Mouse (Mus musculus): ENCODE measurements around the gene Adamtsl5. TPM values are rescaled to one million over a fixed set of nuclear protein-coding genes. Genes with fewer than 3 reads are reported as not detected.

Gene Adamtsl5
- polyA plus RNA-seq, 1 experiment from 2014 or later, result 0.54 TPM

DNA sequence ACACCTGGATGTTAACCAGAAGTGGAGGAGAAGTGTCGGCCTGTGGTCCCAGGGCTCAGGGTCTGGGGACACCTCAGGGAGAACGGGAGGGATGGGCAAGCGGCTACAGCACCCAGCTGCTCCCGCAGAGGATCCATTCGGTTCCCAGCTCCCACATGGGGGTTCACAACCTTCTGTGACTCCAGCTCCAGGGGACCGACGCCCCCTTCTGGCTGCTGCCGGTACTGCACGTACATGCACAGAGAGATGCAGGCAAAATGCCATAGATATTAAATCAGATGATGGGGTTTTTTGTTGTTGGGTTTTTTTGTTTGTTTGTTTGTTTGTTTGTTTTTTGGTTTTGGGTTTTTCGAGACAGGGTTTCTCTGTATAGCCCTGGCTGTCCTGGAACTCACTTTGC lies 29.5 kb upstream of the Adamtsl5 start:
- H3K36me3 ChIP-seq (ENCODE audit: control insufficient read depth, insufficient read depth, low read length), result peaks cover 14% of the 10 kb centered on the region
- H3K27me3 ChIP-seq (ENCODE audit: control insufficient read depth, insufficient read depth, low read length), result no peaks in the 10 kb centered on the region
- WGBS, result 48% methylated on average over 10 of the region's 10 CpGs
- no peaks in the 10 kb centered on the region for H3K9me3 ChIP-seq (ENCODE audit: control insufficient read depth, low read length)
- ATAC-seq (ENCODE audit: low FRiP score), result no peak
- DNase-seq (ENCODE audit: low spot score), result no peak
- H3K4me1 ChIP-seq (replicated peaks; ENCODE audit: control insufficient read depth, insufficient read depth, low read length), result no peaks in the 10 kb centered on the region
- H3K9ac ChIP-seq (ENCODE audit: low read depth, low read length), result no peak overlapping the region
- H3K4me2 ChIP-seq (replicated peaks; ENCODE audit: low read depth, low read length), result no peak overlapping the region
- H3K27ac ChIP-seq (ENCODE audit: low read depth, low read length), result no peak overlapping the region
- no peak overlapping the region for H3K4me3 ChIP-seq (ENCODE audit: low read depth, low read length)

DNA sequence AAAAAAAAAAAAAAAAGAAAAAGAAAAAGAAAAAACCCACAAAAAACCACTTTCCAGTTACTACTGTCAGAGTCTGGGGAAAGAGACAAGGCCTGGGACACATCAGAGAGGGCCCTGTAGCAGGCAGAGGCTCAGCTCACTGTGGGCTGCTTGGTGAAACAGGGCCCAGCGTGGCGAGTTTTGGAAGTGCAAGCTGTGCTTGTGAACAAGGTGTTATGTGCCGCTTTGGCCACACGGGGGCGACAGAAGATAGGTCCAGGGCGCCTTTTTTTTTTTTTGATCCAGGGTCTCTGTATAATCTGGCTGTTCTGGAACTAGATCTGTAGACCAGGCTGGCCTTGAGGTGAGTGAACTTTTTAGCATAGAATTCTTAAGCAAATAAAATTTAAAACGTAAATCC lies 27.9 kb upstream of the Adamtsl5 start:
- Histone ChIP-seq H3K4me2 (replicated peaks; ENCODE audit: low read depth, low read length) (no peak overlapping the region), H3K4me1 (replicated peaks; ENCODE audit: control insufficient read depth, insufficient read depth, low read length) (no peaks in the 10 kb centered on the region), H3K27ac (ENCODE audit: low read depth, low read length) (no peak overlapping the region), H3K27me3 (ENCODE audit: control insufficient read depth, insufficient read depth, low read length) (no peaks in the 10 kb centered on the region), H3K4me3 (ENCODE audit: low read depth, low read length) (no peak overlapping the region), H3K9me3 (ENCODE audit: control insufficient read depth, low read length) (no peaks in the 10 kb centered on the region), H3K36me3 (ENCODE audit: control insufficient read depth, insufficient read depth, low read length) (peaks cover 4% of the 10 kb centered on the region), H3K9ac (ENCODE audit: low read depth, low read length) (no peak overlapping the region)
- 2% methylated on average over 7 of the region's 7 CpGs for WGBS
- ATAC-seq (ENCODE audit: low FRiP score) (no peak), DNase-seq (ENCODE audit: low spot score) (peak; percentile 97)

DNA sequence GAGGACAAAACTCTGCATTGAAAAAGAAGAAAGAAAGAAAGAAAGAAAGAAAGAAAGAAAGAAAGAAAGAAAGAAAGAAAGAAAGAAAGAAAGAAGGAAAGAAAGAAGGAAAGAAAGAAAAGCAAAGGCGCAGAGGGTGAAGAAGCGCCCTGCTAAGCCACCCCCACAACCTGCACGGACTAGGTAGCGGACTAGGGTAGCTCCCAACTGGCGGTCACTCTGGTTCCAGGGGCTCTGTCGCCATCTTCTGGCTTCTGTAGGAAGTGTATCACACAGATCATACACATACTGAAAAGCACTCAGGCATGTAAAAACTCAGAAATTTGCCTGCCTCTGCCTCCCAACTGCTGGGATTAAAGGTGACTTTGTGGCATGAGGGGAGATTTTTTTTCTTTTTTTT lies 25.9 kb upstream of the Adamtsl5 start:
- no peak for ATAC-seq (ENCODE audit: low FRiP score)

DNA sequence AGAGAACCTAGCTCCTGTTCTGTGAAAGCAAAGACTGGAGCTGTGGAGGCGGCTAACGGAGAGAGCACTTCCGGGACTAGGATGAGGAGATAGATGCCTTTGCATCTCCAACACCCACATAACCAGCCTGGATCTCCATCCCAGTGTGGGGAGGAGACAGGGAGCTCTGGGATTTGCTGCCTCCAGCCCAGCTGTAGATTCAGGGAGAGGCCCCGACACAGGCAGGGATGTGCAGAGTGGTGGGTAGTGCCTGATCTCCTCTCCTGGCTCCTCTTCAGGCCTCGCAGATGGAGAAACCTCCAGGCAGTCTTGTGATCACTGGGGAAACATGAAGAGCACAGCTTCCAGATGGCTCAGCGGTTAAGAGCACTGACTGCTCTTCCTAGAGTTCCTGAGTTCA lies 24.5 kb upstream of the Adamtsl5 start:
- no peak for ATAC-seq (ENCODE audit: low FRiP score)
- Histone ChIP-seq H3K4me1 (replicated peaks; ENCODE audit: control insufficient read depth, insufficient read depth, low read length) (no peaks in the 10 kb centered on the region), H3K27ac (ENCODE audit: low read depth, low read length) (no peak overlapping the region), H3K9me3 (ENCODE audit: control insufficient read depth, low read length) (no peaks in the 10 kb centered on the region), H3K27me3 (ENCODE audit: control insufficient read depth, insufficient read depth, low read length) (no peaks in the 10 kb centered on the region), H3K9ac (ENCODE audit: low read depth, low read length) (no peak overlapping the region), H3K4me2 (replicated peaks; ENCODE audit: low read depth, low read length) (no peak overlapping the region), H3K36me3 (ENCODE audit: control insufficient read depth, insufficient read depth, low read length) (no peaks in the 10 kb centered on the region), H3K4me3 (ENCODE audit: low read depth, low read length) (no peak overlapping the region)
- WGBS, result 85% methylated on average over 6 of the region's 6 CpGs
- DNase-seq (ENCODE audit: low spot score), result no peak

More for the DNA sequence above, 25.9 kb upstream of the Adamtsl5 start:
- Histone ChIP-seq H3K4me2 (replicated peaks; ENCODE audit: low read depth, low read length) (no peak overlapping the region), H3K4me3 (ENCODE audit: low read depth, low read length) (no peak overlapping the region), H3K9ac (ENCODE audit: low read depth, low read length) (no peak overlapping the region), H3K36me3 (ENCODE audit: control insufficient read depth, insufficient read depth, low read length) (no peaks in the 10 kb centered on the region), H3K27me3 (ENCODE audit: control insufficient read depth, insufficient read depth, low read length) (no peaks in the 10 kb centered on the region), H3K27ac (ENCODE audit: low read depth, low read length) (no peak overlapping the region), H3K4me1 (replicated peaks; ENCODE audit: control insufficient read depth, insufficient read depth, low read length) (no peaks in the 10 kb centered on the region), H3K9me3 (ENCODE audit: control insufficient read depth, low read length) (no peaks in the 10 kb centered on the region)
- 20% methylated on average over 6 of the region's 6 CpGs for WGBS
- peak; percentile 74 for DNase-seq (ENCODE audit: low spot score)

DNA sequence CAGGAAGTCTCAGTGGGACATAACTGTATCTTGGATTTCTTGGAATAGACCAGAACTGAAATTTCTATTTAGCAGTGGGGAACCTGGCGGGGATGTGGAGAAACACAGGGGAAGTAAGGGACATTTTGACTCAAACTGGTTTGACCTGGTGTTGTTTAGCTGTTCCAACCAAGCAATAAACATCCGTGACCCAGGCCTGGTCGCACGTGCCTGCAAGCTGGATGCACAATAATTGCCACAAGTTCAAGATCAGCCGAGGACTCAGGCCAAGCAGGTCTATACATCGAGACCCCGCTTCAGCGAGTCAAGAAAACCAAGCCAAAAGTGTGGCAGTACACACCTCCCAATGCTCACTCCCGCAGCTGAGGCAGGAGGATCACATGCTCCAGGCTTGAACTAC lies 23.8 kb upstream of the Adamtsl5 start:
- Histone ChIP-seq H3K4me2 (replicated peaks; ENCODE audit: low read depth, low read length) (no peak overlapping the region), H3K9me3 (ENCODE audit: control insufficient read depth, low read length) (no peaks in the 10 kb centered on the region), H3K27me3 (ENCODE audit: control insufficient read depth, insufficient read depth, low read length) (no peaks in the 10 kb centered on the region), H3K4me1 (replicated peaks; ENCODE audit: control insufficient read depth, insufficient read depth, low read length) (no peaks in the 10 kb centered on the region), H3K27ac (ENCODE audit: low read depth, low read length) (no peak overlapping the region), H3K9ac (ENCODE audit: low read depth, low read length) (no peak overlapping the region), H3K36me3 (ENCODE audit: control insufficient read depth, insufficient read depth, low read length) (no peaks in the 10 kb centered on the region), H3K4me3 (ENCODE audit: low read depth, low read length) (no peak overlapping the region)
- 56% methylated on average over 9 of the region's 9 CpGs for WGBS
- DNase-seq (ENCODE audit: low spot score) (no peak), ATAC-seq (ENCODE audit: low FRiP score) (no peak)

DNA sequence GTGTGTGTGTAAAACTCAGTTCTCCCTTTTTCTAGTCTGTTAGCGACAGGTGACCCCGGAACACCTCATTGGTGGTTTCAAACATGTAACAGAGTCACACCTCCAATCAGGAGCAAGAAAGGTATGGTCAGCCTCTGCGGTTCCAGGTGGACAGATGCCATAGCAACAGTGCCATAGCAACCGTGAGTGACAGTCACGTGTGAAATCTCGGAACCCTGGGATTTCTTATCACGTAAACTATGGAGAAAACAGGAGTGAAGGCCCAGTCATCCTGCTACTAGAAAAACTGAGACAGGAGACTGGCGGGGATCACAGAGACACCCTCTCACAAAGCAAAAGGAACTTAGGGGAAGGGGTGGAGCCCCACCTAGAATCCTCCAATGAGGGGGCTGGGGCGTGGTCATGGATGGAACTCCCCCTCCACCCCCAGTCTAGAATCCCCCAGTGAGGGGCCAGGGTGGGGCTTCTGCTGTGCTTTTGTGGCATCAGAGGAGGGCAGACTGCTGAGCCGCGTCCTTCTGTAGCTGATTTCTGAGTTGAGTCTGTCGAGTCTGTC lies 23.3 kb upstream of the Adamtsl5 start:
- DNase-seq (ENCODE audit: low spot score) (peak; percentile 76), ATAC-seq (ENCODE audit: low FRiP score) (peak; percentile 44; the same call in 1 of the 2 replicates)
- H3K9me3 ChIP-seq (ENCODE audit: control insufficient read depth, low read length), result no peaks in the 10 kb centered on the region
- H3K4me3 ChIP-seq (ENCODE audit: low read depth, low read length), result peak overlapping the region; percentile 10; the same call in 1 of the 2 replicates
- H3K36me3 ChIP-seq (ENCODE audit: control insufficient read depth, insufficient read depth, low read length), result no peaks in the 10 kb centered on the region
- 3% methylated on average over 12 of the region's 12 CpGs for WGBS
- H3K4me1 ChIP-seq (replicated peaks; ENCODE audit: control insufficient read depth, insufficient read depth, low read length), result no peaks in the 10 kb centered on the region
- H3K27ac ChIP-seq (ENCODE audit: low read depth, low read length), result no peak overlapping the region
- no peaks in the 10 kb centered on the region; the same call in 1 of the 2 replicates for H3K27me3 ChIP-seq (ENCODE audit: control insufficient read depth, insufficient read depth, low read length)
- H3K4me2 ChIP-seq (replicated peaks; ENCODE audit: low read depth, low read length), result peak overlapping the region; percentile 11; the same call in 1 of the 2 replicates
- H3K9ac ChIP-seq (ENCODE audit: low read depth, low read length), result no peak overlapping the region

DNA sequence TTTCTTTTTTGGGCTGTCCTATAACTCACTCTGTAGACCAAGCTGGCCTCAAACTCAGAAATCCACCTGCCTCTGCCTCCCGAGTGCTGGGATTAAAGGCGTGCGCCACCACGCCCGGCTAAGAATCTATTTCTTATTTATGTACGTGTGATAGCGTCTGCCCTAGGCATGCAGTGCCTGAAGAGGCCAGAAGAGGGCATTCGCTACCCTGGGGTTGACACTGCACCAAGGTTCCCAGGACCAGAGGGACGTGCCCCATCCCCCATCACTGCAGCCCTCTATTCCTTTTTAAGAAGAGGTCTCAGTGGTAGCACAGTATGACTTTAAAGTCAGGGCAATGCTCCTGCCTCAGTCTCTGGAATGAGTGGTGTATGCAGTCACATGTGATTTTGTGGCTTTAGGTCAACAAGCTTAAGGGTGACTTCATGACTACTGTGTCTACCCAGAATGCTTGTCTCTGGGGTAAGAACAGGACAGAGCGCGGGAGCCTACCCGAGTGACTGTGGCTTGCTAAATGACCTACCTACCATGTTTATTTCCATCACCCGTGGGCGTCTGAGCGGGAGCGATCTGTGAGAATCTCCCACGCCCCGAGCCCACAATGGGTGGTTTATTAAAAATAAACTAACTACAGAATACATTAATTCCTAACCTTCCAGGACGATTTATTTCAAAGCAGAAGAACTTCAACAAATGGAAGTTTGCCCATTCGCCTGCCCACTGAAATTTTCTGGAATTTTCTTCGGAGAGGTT lies 22.0 kb upstream of the Adamtsl5 start:
- H3K4me3 ChIP-seq (ENCODE audit: low read depth, low read length), result no peak overlapping the region
- H3K9me3 ChIP-seq (ENCODE audit: control insufficient read depth, low read length), result no peaks in the 10 kb centered on the region
- ATAC-seq (ENCODE audit: low FRiP score) (no peak), DNase-seq (ENCODE audit: low spot score) (no peak)
- H3K4me2 ChIP-seq (replicated peaks; ENCODE audit: low read depth, low read length), result no peak overlapping the region
- H3K27ac ChIP-seq (ENCODE audit: low read depth, low read length), result no peak overlapping the region
- H3K36me3 ChIP-seq (ENCODE audit: control insufficient read depth, insufficient read depth, low read length), result no peaks in the 10 kb centered on the region
- H3K9ac ChIP-seq (ENCODE audit: low read depth, low read length), result no peak overlapping the region
- H3K27me3 ChIP-seq (ENCODE audit: control insufficient read depth, insufficient read depth, low read length), result no peaks in the 10 kb centered on the region; the same call in 1 of the 2 replicates
- no peaks in the 10 kb centered on the region for H3K4me1 ChIP-seq (replicated peaks; ENCODE audit: control insufficient read depth, insufficient read depth, low read length)
- WGBS, result 83% methylated on average over 21 of the region's 21 CpGs

DNA sequence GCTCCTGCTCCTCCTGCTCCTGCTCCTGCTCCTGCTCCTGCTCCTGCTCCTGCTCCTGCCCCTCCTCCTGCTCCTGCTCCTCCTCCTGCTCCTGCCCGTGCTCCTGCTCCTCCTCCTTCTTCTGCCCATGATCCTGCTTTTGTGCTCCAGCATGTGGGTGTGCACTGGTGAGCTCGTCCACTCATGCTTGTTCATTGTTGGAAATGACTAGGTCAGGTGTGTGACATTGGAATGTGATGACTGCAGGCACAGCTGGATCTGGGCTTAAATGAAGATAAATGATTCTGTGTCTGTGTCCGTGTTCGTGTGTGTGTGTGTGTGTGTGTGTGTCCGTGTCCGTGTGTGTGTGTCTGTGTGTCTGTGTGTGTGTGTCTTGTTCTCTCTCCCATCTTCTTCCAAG lies 20.2 kb upstream of the Adamtsl5 start:
- Histone ChIP-seq H3K27ac (ENCODE audit: low read depth, low read length) (no peak overlapping the region), H3K27me3 (ENCODE audit: control insufficient read depth, insufficient read depth, low read length) (no peaks in the 10 kb centered on the region; the same call in 1 of the 2 replicates), H3K36me3 (ENCODE audit: control insufficient read depth, insufficient read depth, low read length) (no peaks in the 10 kb centered on the region), H3K9me3 (ENCODE audit: control insufficient read depth, low read length) (no peaks in the 10 kb centered on the region), H3K4me2 (replicated peaks; ENCODE audit: low read depth, low read length) (no peak overlapping the region), H3K4me1 (replicated peaks; ENCODE audit: control insufficient read depth, insufficient read depth, low read length) (no peaks in the 10 kb centered on the region), H3K9ac (ENCODE audit: low read depth, low read length) (no peak overlapping the region), H3K4me3 (ENCODE audit: low read depth, low read length) (no peak overlapping the region)
- ATAC-seq (ENCODE audit: low FRiP score), result no peak
- no peak for DNase-seq (ENCODE audit: low spot score)
- WGBS, result 94% methylated on average over 6 of the region's 6 CpGs

DNA sequence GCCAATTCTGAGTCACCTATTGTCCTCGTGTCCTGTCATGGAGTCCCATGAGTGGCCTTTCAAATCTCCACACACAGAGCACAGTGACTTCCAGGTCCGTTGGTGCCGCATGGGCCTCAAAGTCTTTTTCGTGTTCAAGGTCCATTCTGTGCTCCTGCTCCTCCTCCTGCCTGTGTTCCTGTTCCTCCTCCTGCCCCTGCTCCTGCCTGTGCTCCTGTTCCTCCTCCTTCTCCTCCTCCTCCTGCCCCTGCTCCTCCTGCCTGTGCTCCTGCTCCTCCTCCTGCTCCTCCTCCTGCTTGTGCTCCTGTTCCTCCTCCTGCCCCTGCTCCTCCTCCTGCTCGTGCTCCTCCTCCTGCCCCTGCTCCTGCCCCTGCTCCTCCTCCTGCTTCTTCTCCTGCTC lies 19.7 kb upstream of the Adamtsl5 start:
- Histone ChIP-seq H3K9me3 (ENCODE audit: control insufficient read depth, low read length) (no peaks in the 10 kb centered on the region), H3K4me1 (replicated peaks; ENCODE audit: control insufficient read depth, insufficient read depth, low read length) (no peaks in the 10 kb centered on the region), H3K27me3 (ENCODE audit: control insufficient read depth, insufficient read depth, low read length) (no peaks in the 10 kb centered on the region; the same call in 1 of the 2 replicates), H3K27ac (ENCODE audit: low read depth, low read length) (no peak overlapping the region), H3K36me3 (ENCODE audit: control insufficient read depth, insufficient read depth, low read length) (no peaks in the 10 kb centered on the region), H3K9ac (ENCODE audit: low read depth, low read length) (no peak overlapping the region), H3K4me2 (replicated peaks; ENCODE audit: low read depth, low read length) (no peak overlapping the region), H3K4me3 (ENCODE audit: low read depth, low read length) (no peak overlapping the region)
- DNase-seq (ENCODE audit: low spot score), result no peak
- 57% methylated on average over 5 of the region's 5 CpGs for WGBS
- ATAC-seq (ENCODE audit: low FRiP score), result no peak

Data from hindbrain, embryonic 11.5 days (tissue).